Mouse (Mus musculus) ovary, postnatal 14 days (tissue): ENCODE results near the gene Trabd2b.

Source experiments
- DNase-seq: peaks from one replicate; pipeline ENCODE4 v3.0.0; 2022; ENCODE audit warnings: low spot score

Gene Trabd2b

GRCm38 (mm10) chr4:114399821-114400220 lies 6.7 kb upstream of the Trabd2b start:
- DNase-seq = no peak

- DNase-seq = no peak
Observed at GRCm38 (mm10) chr4:114401993-114402731, 4.4 kb upstream of the Trabd2b start.

- peak; percentile 89 for DNase-seq
Observed at GRCm38 (mm10) chr4:114405682-114406354, 706 bp upstream of the Trabd2b start.

DNA sequence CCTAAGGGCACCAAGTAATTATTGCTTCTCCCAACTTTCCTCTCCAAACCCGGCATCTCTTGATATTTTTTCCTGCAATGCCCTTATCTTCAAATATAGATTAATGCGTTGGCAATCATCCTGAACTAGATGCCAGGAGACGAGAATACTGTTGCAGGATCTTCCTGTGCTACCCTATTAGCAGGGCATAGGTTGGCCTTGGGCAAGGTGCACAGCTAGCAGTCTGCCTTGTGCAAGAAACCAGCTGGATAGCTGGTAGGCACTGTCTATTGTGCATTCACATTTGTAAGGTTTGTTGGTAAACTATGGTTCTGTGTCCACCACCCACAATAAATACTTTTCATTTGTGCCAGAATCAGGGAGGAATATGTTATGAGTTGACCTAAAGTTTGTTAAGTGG lies 992 bp downstream of the Trabd2b start:
- DNase-seq = no peak

DNA sequence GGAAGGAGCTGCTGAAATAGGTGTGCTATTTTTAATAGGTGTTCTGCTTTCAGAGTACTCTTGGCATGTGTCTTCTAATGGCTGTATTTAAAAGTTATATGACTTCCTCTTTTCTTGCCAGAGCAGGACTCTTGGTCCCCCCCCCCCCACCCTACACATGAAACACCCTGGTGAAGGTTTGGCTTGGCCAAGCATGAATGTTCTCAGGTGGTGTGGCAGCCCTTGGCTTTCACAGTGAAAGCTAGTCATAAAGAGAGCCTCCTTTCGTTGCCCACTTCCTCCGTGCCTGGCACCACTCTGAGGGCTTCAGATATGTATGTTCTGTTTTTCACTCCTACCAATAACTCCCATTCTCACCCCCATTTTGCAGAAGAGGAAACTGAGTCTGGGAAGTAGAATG lies 1.8 kb downstream of the Trabd2b start:
- DNase-seq = no peak

DNA sequence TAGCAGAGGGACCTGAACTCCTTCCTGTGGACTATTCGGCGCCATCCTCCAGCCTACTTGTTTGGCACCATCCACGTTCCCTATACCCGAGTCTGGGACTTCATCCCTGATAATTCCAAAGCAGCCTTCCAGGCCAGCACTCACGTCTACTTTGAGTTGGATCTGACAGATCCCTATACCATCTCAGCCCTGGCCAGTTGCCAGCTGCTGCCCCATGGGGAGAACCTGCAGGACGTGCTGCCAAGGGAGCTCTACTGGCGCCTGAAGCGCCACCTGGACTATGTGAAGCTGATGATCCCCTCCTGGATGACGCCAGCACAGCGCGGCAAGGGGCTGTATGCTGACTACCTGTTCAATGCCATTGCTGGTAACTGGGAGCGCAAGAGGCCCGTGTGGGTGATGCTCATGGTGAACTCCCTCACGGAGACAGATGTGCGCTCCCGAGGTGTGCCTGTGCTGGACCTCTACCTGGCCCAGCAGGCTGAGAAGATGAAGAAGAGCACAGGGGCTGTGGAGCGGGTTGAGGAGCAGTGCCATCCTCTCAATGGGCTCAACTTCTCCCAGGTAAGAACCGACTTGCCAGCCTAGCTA lies 2.5 kb downstream of the Trabd2b start:
- no peak for DNase-seq

DNA sequence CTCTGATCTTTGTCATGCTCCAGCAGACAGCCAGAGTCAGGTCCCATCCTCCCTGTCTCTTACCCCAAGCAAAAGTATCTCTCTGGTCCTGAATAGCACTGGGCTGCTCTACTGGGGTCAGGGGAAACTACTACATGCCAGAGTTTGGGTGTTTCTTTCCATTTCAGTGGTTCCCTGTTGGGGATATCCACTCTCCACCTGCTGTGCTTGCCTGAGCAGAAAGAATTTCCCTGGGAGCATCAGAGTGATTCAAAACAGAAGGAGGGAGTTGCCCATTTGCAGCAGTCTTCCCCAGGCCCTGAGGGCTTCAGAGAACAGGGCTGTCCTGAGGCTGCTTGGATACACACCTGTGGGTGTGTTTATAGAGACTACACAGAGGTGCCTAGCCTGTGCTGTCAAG lies 3.0 kb downstream of the Trabd2b start:
- DNase-seq = no peak

- no peak for DNase-seq
Observed at GRCm38 (mm10) chr4:114410026-114410425, 3.5 kb downstream of the Trabd2b start.

GRCm38 (mm10) chr4:114410443-114410842 lies 3.9 kb downstream of the Trabd2b start:
- DNase-seq = no peak

GRCm38 (mm10) chr4:114410958-114411661 lies 4.6 kb downstream of the Trabd2b start:
- DNase-seq = no peak

GRCm38 (mm10) chr4:114411846-114412390 lies 5.4 kb downstream of the Trabd2b start:
- DNase-seq = no peak

- DNase-seq = no peak
Observed at GRCm38 (mm10) chr4:114415925-114416645, 9.6 kb downstream of the Trabd2b start.

DNA sequence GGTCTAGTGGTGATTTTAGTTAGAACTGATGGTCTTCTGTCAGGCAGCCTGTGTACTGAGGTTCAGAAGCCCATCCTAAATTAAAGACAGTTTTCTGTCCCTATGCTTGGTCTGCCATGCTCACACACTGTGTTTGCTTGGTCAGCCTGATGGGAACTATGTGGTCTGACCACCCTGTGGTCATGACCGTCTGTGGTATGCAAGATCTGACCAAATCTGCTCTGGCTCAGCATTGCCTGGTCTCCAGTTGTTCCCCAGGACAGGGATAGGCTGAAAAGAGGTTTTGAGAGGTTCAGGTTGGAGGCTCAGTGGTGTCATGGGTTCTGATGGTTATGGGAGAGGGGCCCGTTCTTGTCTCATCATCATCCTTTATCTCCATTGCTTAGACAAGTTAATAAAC lies 13.6 kb downstream of the Trabd2b start:
- DNase-seq = no peak

DNA sequence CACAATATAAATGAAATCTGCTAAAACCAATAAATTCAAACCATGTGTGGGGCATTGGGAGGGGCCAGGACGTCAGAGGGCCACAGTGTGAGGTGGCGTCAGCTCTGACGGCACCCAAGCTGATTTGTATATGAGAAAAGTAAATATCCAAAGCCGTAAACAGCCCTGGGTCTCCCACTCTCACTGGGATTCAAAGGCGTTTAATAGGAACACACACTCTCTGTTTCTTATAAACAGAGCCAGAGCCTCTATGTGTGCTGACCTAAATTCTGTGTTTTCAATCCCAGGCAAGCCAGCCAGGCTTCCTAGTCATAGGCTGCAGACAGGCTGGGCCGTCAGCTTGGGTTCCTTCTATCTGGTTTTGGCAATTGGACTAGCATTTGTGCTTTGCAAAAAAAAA lies 16.6 kb downstream of the Trabd2b start:
- DNase-seq = no peak

DNA sequence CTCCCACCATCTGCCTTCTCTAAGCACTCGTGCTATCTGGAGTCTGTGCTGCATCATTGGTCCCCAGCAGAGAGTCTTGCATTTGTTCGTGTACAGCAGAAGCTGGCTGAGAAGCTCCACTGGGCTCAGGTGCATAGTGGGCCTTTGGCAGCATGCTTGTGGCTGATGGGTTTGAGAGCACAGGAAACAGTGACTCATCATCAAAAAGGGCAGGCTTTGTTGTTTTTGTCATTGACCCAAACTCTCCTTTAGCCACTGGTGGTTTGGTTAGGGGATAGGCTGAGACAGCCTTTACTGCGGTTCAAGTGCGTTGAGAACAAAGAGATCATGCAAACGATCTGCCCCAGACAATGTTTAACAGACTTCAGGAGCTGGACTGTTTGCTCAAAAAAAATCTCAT lies 19.3 kb downstream of the Trabd2b start:
- no peak for DNase-seq

DNA sequence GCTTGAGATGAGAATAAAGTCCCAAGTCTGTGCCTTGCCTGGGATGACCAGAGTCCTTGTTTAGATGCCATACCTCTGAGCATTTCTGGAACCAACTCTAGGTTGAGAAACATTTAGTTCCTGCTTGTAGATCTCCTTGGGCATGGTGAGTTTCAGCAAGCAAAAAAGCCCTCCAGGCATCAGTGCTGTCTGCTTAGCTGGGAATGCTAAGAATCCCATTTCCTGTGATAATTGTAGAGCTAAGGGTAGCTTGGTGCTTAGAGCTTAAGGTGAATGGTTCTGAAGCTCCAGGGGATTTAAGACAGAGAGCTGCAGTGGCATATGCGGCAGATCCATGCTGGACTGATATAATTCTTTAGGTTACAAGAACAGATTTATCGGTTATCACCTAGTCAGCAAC lies 26.2 kb downstream of the Trabd2b start:
- no peak for DNase-seq

DNA sequence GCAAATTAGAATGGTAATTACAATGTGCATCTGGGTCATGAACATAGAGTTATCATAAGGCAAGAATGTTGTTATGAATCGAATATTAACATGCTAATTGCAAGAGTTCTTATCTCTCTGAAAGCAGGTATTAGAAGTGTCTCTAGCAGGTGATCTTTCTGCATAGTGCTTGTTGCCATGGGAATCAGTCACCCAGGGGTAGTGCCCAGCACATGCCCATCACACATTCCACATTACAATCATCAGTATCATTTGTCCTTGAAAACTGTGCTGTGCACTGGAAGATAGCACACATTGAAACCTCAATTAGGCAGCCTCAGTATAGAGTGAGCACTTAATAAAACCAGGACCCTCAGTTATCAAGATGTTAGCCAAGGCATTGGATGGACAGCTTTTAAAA lies 26.9 kb downstream of the Trabd2b start:
- DNase-seq = no peak

GRCm38 (mm10) chr4:114434766-114435165 lies 28.2 kb downstream of the Trabd2b start:
- no peak for DNase-seq

DNA sequence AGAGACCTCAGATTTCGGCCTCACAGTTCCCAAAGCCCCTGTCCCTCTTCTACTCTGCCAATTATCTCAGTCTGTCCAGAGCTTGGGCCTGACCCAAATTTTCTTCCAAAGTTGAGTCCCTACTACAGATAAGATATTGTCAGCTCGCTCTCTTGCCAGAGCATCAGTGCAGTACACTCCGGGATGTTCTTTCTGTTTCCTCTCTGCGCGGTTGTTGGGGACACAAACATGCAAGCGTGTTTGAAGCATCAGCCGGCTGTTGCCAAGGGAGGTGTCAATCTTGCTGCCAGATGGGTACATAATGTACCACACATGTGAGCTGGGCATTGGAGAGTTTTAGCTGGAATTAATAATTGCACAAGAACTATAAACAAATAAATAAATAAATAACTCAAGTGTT lies 28.9 kb downstream of the Trabd2b start:
- DNase-seq = no peak

DNA sequence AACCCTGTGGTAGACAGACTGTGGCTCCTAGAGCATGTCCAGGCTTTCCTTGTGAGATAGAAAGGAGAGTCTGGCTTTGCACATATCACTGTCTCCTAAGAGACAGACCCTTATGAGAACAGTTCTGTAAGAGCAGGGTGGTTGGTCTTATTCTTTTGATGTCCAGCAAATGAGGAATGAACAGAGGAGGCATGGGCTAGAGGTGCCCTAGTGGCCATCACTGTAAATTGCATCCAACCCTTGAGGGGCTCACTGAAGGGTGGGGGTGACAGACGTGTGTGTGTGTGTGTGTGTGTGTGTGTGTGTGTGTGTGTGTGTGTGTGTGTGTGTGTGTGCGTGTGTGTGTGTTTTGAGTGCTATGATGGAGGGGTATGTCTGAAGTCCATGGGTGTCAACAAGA lies 32.2 kb downstream of the Trabd2b start:
- DNase-seq = no peak

GRCm38 (mm10) chr4:114442186-114442585 lies 35.7 kb downstream of the Trabd2b start:
- DNase-seq = no peak

DNA sequence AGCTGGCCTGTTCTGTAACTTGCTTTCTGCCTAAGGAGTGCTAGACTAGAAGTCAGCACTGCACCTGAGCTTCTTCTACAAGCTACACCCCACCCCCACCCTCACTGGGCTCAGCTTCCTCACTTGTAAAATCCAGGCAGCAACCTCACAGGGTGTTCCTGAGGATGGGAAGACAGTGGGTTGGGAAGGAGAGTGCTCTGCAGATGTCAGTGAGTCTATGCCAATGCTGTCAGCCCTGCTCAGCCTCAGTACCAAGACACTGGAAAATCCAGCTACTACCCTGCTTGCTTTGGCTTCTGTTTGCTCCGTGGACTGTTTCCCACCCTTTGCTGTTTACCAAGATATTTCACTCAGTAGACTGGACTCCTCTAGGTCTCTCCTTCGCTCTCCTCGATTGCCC lies 36.1 kb downstream of the Trabd2b start:
- DNase-seq = no peak
